Mouse (Mus musculus) heart, adult 11 months (tissue): ENCODE data around the gene Ints12.

Experiments
- DNase-seq: peaks from one replicate; pipeline ENCODE4 v3.0.0; 2022

The Ints12 gene

DNA sequence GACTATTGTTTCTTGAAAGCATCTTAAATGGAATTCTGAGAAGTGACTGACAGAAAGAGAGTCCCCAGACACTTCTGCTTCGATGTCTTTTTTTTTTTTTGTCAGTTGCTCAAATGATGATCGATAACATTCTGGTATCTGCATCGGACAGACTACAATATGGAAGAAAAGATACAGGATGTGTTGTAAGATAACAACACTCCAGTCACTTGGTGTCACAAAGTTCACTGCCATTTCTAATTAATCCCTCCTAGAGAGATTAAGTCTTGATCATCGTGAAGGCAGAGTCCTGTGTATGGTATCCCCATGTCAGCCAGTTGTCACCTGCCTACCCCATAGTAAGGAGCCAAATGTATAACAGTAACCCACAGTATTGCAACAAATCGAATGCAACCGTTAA is 60.0 kb downstream of the Ints12 start:
- DNase-seq, result no peak

DNA sequence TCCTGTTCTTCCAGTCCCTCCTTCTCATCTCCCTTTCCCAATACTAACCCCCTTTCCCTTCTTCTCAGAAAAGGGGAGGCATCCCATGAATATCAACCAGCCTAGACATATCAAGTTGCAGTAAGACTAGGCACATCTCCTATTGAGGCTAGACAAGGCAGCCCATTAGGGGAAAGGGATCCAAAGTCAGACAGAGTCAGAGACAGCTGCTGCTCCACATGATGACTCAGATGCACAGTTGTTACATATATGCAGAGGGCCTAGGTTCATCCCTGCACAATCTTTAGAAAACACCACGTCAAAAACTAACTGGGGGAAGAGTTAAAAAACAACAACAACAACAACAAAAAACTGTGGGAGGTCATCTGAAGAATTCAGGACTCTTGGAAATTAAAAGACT is 61.2 kb downstream of the Ints12 start:
- DNase-seq, result no peak

DNA sequence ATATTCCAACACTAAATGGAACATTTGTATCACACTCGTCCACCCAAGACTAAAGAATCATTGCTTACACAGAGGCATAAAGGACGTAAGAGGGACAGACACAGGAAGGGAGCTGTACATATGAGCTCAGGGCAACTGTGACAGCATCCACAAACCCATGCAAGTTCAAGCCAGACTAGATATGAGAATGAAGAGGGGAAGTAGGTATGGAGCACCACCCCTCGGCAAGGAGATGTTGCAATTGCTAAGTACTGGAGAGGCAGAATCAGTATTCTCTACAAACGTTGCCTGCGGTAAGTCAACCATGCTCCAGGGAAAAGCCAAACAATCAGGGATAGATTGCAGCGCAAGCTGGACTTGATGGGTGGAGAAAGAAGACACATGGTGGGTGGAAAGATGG is 62.0 kb downstream of the Ints12 start:
- DNase-seq, result no peak

DNA sequence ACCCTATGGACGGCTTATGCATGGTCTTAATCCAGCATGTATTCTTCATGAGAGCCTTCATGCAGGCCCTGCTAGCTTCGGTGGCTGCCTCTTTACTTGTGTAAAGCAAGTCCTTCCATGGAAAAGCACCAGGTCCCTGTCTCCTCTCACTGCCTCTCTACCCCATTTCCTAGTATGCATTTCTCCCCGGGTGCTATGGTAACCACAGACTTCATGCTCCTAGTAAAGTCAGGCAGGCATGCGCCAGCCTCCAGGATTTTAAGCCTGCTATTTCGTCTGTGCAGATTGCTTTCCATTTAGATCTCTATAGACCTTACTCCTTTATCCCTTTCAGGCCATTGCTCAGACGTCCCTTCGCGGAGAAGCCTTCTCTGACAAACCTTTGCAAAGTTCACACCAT is 63.0 kb downstream of the Ints12 start:
- DNase-seq, result no peak

DNA sequence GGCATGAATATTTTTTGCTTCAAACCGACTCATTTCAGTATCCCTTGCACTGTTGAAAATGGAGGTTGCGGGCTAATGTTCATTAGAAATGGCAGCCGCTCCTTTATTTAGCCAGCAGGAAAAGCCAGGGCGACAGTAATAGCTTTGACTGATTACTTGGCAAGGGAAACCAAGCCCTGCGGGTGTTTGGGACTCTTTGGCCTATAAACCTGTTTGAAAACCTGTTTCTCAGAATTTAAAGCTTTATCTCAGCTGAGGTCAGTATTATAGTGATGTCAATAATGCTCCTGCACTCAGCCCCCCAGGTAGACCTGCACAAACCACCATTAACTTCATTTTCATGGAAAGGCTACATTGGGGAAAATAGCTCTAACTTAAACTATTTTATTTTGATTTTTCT is 66.6 kb downstream of the Ints12 start:
- DNase-seq, result no peak
